Mouse (Mus musculus): ENCODE results near the gene Npepps. TPM values are rescaled to one million over a fixed set of nuclear protein-coding genes. Genes with fewer than 3 reads are reported as not detected.

The Npepps gene
- polyA plus RNA-seq (2017; shearing (Covaris generic)) = 30.7 TPM

GRCm38 (mm10) chr11:97280216-97280861 is at the start of gene Npepps:
Gene Npepps, minus strand, starts transcription at chr11:97280638.

GRCm38 (mm10) chr11:97315504-97316503 is 35.4 kb upstream of the Npepps start, which contains the start of gene Mrpl45:
Gene Mrpl45, plus strand, starts transcription at chr11:97315716.

GRCm38 (mm10) chr11:97187764-97188642 is 92.4 kb downstream of the Npepps start, which contains the start of gene Kpnb1:
Gene Kpnb1, minus strand, starts transcription at chr11:97187881.

Other genes starting within 250 kb of the Npepps start
- not detected for gene Lrrc46, start 239.2 kb downstream of the Npepps start, polyA plus RNA-seq (2017; shearing (Covaris generic))
- gene Mrpl10, start 239.1 kb downstream of the Npepps start, polyA plus RNA-seq (2017; shearing (Covaris generic)) = 82.0 TPM
- gene Osbpl7, start 230.0 kb downstream of the Npepps start, polyA plus RNA-seq (2017; shearing (Covaris generic)) = 33.8 TPM
- 10.0 TPM for gene Tbx21, start 165.3 kb downstream of the Npepps start, polyA plus RNA-seq (2017; shearing (Covaris generic))
- not detected for gene Tbkbp1, start 129.1 kb downstream of the Npepps start, polyA plus RNA-seq (2017; shearing (Covaris generic))
- gene Kpnb1, start 92.8 kb downstream of the Npepps start, polyA plus RNA-seq (2017; shearing (Covaris generic)) = 31.9 TPM
- 30.5 TPM for gene Mrpl45, start 35.1 kb upstream of the Npepps start, polyA plus RNA-seq (2017; shearing (Covaris generic))
- gene Gpr179, start 71.4 kb upstream of the Npepps start, polyA plus RNA-seq (2017; shearing (Covaris generic)) = 0.22 TPM
- 1.1 TPM for gene Socs7, start 81.9 kb upstream of the Npepps start, polyA plus RNA-seq (2017; shearing (Covaris generic))
- not detected for gene Arhgap23, start 134.9 kb upstream of the Npepps start, polyA plus RNA-seq (2017; shearing (Covaris generic))
- not detected for gene 4933428G20Rik, start 219.7 kb upstream of the Npepps start, polyA plus RNA-seq (2017; shearing (Covaris generic))

Measured in inflammation-experienced regulatory T-cells, adult 16 weeks (primary cell).